Mouse (Mus musculus) c-Kit-negative CD71-positive TER-119-positive erythroid progenitor cells, embryonic 14.5 days (primary cell): Measurements from ENCODE around the gene Hist3h2a.
A peak's percentile ranks its signal among the peaks of the same experiment; 100 is the strongest.

Experiments
- DNase-seq: peaks from one replicate; pipeline ENCODE4 v3.0.0-alpha.2; 2013; ENCODE audit warnings: low read depth, low spot score

The Hist3h2a gene

DNA sequence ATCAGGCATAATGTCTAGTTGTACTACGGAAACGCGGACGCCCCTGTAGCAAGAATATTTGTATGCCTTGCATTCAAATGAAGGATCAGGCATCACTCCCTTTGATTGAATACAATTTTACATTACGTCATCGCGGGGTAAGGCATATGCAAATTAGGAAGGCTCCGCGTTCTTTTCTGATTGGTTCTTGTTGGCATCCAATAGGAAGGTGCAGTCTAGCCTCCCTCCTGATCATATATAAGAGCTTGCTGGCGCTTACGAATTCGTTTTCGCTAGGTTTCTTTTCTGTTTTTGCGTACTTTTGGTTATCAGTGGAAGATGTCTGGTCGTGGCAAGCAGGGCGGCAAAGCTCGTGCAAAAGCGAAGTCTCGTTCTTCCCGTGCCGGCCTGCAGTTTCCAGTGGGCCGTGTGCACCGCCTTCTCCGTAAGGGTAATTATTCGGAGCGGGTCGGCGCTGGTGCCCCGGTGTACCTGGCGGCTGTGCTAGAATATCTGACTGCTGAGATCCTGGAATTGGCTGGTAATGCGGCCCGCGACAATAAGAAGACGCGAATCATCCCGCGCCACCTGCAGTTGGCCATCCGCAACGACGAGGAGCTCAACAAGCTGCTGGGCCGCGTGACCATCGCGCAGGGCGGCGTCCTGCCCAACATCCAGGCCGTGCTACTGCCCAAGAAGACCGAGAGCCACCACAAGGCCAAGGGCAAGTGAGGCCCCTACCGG lies at the start of gene Hist3h2a, which contains the start of gene Trim17:
TSS of gene Hist3h2a (plus strand) at position 266 of the 723 bp plus-strand sequence.
TSS of gene Trim17 (plus strand) at position 266 of the 723 bp plus-strand sequence.
- DNase-seq, result peak; percentile 93

DNA sequence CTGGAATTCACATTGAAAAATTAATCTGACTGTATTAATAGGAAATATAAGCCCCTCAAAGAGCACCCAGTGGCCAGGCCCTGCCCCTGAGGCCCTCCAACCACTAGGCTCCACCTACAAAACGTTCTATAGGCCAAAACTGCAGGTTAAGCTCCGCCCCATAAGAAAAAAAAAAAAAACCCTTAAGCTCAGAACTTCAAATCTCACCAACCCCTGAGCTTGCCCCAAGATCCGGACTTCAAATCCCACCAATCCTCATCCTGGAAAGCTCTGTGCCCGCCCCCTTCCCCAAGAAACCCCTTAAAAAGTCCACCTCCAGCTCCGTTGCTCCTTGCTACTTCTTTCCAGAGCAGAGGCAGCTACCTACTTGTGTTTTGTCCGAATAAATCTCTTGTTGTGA lies 49.6 kb upstream of the Hist3h2a start:
- DNase-seq, result no peak

DNA sequence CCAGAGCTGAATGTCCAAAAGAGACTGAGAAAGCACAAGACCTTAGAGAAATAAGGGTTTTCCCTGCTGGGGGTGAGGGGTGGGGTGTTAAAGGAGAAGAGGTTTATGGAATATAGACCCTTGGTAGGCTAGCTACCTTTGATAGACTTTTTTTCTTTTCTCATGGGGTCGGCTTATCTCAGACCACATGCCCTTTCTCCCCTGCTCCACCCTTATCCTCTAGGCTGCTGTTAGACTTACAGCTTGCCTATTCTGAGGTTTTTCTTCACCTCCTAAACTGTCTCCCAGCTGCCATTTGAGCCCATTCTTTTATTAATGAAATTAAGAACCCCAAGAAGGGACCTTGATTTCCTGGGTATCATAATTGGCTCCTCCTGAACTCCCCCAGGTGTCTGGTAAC lies 40.7 kb upstream of the Hist3h2a start:
- DNase-seq, result no peak

DNA sequence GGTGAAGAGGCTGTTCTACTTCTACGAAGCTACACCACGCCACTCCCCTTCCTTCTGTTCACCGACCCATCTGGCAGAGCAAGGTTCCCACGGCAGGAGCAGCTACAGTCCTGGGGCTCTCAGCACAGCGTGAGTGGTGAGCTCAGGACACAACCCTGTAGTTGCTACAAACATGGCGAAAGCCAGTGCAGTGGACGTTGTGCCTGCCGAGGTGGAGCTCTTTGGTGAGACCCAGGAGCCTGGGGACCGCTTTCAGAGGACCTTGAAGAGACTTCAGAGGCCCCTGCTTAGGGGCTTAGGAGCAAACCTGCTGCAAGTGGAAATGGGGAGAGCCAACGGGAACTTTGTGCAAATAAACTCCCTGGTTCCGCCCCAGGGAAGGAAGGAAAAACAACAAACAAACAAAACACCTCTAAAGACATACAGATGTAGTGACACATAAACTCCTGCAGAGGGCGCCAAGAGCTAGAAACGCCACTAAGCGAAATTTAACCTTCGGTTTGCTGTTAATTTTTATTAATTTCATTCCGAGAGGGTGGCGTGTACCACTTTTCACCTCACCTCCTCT lies 39.9 kb upstream of the Hist3h2a start:
- peak; percentile 68 for DNase-seq

DNA sequence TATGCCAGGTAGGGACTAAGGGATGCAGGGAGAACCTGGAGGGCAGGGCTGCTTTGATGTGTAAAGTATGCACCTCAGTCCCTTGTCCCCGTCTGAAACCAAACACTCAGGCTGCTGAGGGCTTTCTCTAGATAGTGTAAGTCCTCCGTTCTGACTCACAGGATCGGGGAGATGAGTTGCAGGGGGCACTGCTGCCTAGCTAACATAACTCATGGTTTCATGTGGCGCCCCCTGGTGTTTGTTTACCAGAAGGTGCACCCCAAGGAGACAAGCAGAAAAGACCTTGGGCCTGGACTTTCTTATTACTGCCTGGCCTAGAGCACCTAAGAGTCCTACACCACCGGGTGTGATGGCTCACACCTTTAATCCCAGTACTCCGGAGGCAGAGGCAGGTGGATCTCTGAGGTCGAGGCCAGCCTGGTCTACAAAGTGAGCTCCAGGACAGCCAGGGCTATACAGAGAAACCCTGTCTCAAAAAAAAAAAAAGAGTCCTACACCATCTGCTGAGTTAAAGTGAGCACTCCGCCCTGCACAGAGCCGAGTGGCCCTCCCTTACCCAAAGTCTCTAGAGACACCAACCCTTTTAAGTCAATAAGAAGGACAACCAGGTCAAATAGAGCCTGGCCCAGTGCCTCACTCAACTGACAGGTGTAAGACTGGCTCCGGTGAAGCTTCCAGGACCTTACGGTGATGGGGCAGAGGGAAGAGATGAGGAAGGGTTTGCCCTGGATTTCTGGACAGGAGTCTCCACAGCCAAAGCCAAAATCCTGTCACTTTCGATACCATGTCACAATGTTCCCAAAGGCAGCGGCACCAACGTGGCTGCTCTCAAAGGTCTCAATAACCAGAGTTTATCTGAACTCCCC lies 37.4 kb upstream of the Hist3h2a start:
- DNase-seq, result peak; percentile 90

DNA sequence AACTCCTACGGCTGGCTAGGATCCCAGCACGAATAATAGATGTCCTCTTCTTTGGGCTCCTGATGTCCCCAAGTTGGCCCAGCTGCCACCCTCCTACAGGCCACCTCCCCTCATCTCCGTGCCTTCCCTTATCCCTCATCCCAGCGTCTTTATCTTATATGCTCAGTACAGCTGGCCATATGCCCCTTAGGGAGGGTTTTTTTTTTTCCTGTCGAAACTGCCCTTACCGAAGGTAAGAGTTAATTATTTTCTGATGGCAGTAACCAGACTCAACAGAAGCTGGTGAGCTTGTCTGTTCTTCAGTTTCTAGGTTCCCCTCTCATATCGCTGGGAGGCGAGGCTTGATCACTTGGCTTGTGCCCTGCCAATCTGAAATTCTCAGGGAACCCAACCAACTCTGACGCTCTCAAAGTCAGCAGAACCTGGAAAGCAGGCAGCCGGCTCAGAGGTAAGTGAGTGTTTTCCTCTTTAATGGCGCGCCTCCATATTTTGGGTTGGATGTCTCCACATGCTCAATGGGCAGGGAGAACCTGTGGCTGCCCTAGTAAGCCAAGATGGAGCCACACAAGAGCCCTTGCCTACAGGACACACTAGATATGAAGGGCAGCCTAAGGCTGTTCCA lies 36.6 kb upstream of the Hist3h2a start, which contains the start of gene Btnl10:
TSS of gene Btnl10 (plus strand) at position 164 of the 622 bp plus-strand sequence.
- peak; percentile 64 for DNase-seq

DNA sequence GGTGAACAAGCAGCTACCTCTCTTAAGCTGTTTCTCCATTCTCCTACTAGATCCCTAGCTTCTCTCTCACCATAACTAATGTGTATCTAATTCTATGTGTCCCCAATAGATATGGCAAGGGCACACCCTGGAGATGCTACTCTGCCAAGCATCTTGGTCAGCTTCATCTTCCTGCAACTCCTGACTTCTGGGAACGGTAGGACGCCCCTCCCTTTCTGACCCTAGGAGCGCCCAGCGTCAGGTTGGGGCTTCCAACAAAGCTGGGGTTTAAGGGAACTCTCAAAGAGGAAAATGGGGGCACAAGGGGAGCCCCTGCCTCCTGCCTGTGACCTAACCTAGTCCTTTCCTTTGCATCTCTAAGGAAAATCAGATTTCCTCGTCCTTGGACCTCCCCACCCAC lies 35.7 kb upstream of the Hist3h2a start:
- no peak for DNase-seq

DNA sequence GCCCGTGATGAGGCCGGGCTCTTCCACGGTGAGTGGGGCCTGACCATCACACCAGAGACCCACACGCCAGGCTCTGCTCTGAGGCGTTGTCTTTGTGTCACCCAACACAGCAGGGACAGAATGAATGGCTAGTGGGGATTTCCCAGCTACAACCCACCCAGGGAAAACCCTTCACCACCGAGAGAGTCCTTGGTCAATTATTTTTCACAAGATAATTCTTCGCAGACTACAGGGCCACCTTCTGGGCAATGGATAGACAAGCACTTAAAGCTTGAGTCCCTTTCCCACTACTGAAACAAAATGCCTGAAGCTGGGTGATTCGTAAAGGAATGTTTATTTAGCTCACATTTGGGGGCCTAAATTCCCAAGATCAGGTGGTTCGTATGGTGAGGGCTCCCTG lies 32.1 kb upstream of the Hist3h2a start:
- DNase-seq, result no peak

DNA sequence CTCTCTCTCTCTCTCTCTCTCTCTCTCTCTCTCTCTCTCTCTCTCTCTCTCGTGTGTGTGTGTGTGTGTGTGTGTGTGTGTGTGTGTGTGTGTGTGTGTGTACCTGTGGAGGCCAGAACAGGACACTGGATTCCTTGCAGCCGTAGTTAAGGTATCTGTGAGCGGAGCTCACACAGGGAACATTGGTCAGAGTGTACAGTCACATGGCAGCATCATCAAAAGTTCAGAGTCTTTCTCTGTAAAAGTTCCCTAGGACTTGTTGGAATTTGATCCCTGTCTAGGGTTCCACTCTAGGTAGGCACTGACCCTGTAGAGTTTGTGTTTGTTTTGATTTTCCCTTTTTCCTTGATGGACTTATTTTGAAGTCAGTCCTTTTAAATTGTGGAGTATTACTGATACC lies 27.8 kb upstream of the Hist3h2a start:
- DNase-seq, result no peak

DNA sequence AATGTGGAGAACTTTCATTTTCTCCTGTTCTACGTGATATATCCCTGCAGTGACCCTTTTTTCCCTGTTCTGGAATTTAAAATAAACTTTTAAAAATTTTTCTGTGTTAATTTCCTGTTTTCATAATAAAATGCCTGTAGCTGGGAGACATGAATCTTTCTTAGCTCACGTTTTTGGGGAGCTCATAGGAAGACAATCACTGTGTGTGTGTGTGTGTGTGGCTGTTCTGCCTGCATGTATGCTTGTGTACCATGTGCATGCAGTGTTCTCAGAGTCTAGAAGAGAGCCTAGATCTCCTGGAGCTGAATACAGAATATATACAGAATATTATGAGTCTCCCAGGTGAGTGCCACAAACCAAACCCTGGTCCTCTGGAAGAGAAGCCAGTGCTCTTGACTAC lies 27.4 kb upstream of the Hist3h2a start:
- no peak for DNase-seq

DNA sequence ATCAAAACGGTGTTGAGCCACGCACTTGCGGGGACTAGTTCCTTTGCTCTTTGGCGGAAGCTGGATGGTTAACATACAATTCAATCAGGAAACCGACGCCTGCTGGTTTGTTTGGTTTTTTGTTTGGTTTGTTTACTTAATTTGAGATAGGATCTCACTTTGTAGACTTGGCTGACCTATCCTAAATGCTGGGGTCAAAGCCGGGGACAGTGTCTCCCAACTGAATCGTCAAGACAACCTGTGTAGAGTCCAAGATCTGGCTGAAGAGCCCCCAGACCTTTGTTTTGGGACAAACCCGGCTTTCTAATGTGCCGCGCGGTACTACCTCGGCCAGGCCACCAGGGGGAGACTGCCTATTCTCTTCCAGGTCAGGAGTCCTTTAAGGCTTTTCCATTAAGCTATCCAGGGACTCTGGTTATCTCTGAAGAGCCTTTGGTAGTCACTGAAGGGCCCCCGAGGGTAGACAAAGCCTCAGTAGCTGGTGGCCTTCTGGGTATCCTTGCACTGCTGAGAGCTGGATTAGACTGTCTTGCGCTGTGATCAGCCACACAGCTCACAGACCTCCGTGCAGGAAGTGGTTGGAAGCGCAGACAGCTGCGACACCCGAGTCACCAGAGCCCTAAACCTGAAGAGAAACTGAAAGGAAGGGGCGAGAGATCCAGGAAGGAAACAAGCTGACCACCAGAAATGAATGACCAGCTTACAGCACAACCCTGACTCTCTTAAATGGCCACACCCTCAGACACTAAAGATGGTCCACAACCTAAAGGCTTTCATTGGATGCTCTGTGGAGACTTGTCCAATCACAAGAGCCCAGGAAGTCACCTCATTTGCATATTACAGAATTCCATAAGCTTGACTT lies 26.5 kb upstream of the Hist3h2a start:
- no peak for DNase-seq

DNA sequence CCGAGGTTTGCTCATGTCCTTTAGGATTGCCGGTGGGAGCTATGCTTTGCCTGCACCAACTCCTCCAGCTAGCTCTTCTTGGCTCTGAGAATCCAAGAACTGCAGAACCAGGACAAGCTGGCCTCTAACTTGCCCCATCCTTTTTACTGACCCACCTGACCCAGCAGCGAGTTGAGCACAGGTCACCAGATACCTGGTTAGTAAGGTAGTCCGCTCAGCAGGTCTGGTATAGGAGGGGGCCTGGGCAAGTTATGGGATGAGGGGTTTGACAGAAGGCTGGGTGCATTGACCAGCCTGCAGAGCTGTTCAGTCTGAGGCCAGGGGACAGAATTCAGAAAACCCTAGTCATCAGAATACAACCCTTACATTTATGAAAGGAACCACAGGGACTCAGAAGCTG lies 25.4 kb upstream of the Hist3h2a start:
- no peak for DNase-seq

DNA sequence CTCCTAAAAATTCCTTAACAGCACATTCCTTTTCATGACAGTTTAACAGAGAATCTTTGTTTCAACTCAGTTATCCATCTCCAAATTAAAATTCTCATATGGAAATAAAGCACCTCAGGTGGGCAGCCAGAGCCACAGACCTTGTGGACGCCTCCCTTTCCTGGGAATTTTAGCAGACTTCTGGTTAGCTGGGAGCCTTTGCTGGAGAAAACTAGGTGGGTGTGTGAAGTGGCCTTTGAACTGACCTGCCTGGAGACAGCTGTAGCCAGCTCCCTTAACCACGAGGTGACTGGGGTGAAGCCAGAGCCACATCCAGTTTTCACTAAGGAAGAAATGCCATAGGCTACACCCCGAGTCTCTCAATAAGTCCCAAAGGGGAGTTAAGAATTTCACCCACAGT lies 24.8 kb upstream of the Hist3h2a start:
- no peak for DNase-seq

DNA sequence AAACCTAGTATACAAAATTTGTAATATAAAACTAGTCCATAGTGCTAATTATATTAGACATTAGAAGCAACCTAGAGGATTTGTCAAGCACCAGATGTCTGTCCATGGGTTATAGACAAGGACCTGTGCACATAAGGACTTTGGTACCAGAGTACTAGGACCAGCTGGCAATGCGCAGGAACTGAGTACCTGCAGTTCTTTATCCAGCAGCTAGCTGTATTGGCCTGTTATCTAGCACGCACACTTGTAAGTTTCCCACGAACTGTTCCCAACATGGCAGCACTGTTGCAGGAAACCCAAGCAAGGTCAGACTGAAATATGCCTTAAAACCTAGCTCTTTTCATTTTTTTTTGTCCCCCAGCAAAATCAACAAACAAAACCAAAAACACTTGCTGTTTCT lies 24.2 kb upstream of the Hist3h2a start:
- DNase-seq, result no peak

DNA sequence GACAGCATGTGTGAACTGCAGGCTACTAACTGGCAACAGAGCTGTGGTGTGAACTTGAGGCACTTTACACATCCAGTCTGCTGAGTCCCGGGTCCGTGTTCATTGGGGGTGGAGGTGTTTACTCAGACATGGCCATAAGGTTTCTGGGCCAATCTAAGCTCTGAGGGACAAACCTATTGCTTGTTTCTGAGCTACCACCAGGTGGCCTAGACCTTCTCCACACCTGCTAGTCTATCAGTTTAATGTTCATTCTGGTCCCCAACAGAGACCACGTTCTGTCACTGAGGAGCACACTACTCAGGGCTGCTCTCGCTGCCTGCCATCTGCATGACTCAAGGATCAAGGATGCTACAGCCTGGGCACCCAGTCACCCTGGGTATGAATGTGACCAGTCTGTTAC lies 22.9 kb upstream of the Hist3h2a start:
- DNase-seq, result no peak

DNA sequence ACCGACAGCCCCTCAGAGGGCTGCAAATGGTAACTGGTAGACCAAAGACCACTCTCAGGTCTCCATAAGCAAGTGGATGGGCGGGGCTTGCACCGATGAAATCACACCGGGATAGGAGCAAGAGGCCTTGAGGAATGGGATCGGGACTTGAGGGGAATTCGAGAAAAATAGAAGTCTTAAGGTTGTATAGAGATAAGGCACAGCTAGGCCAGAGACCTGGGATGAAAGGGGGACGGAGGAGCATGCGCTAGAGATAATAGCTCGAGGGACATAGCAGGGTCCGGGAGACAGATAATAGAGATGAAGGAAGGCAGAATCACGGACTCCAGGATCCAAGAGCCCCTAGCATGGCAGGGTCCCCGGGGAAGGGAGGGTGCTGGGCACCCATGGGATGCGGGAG lies 16.6 kb upstream of the Hist3h2a start:
- no peak for DNase-seq

DNA sequence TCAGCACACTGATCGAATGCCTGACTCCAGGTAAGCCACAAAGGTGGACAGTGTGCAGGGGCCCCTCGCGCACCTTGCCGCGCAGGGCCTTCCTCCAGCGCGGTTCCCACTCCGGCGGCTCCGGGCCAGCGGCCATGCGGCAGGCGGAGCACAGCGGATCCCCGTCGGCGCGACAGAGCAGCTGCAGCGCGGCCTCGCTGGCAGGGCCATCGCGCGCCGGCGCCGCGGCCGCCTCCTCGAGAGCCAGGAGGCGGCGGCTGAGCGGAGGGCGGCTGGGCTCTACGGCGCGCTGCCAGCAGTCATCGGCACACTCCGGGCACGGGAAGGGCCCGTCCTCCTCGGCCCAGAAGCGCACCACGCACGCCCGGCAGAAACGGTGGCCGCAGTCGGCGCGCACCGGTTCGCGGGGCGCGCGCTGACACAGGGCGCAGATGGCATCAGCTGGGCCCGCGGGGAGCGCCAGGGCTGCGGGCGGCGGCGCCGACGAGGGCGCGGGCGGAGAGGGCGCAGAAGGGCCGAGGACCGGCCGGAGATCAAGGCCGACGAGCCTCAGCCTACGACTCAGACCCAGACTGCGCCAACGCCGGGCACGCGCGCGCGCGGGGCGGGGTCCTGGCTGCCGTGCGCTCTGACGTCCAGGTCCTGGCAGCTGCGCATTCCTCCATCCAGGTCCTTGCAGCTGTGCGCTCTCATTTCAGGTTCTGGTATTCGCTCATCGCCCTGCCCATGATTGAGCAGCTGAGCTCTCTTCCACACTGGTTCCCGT lies 16.0 kb upstream of the Hist3h2a start, which contains the start of gene Rnf187:
TSS of gene Rnf187 (minus strand) at position 595 of the 766 bp plus-strand sequence.
- peak; percentile 70 for DNase-seq

DNA sequence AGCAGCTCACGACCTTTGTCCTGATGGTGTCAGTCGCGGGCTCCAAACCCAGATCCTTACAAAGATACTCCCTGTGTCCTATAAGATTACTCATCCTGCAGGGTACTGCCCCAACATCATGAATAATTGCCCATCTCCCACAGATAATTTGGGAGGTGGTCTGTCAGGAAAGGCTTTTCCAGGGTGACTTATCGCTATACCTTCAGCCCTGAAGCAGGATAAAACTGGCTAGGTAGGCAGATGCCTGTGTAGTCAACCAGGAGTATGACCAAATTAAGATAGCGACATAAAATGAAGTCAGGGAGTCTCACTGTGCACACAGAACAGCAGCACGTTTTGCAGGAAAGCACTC lies 15.4 kb upstream of the Hist3h2a start:
- no peak for DNase-seq

DNA sequence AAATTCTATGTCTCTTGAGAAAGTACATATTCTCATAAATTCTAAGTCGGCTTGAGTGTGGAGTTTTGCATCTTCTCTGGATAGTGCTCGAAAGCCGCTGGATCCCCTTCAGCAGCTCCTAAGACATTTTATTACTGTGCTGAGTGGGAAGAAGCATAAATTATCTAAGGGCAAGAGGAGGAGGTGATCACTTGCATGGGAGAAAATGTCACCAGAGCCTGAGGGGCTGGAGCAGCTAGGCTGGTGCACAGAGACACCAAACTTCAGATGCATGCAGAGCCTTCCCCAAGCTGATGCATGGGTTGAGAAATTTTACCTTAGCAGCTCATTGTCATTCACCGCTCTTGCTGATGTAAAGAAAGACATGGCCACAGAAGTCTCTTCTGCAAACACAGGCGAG lies 10.3 kb upstream of the Hist3h2a start:
- DNase-seq, result no peak

DNA sequence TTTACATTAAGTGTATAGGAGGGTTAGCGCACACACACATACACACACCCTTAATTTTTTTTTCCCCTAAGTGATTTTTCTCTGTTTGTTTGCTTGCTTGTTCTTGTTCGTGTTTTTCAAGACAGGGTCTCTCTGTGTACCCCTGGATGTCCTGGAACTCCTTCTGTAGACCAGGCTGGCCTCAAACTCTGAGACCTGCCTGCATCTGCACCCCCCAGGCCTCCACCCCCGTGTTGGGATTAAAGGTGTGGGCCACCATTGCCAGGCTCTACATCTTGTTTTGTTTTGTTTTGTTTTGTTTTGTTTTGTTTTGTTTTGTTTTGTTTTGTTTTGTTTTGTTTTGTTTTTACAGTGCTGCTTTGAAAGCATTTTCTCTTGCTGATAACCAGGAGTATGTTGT lies 7.2 kb upstream of the Hist3h2a start:
- no peak for DNase-seq
